Mouse (Mus musculus): ENCODE measurements around the gene Zfp658.

The Zfp658 gene

DNA sequence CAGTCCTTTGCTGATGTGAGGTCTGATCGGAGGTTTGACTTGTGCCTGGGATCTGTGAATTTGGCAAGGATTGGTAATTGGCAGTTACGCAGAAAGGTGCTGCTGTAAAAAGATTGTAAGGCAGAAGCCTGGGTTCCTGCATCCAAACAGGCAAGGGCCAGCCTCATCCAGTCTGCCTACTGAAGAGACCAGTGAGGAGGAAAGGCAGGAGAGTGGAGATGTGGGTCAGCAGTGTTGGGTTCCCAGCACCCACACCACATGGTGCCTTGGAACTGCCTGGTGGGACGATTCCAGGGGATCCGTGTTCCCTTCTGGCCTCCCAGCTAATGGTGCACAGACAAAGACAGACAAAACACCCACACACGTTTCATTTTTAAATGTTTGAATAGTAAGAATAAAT is 18.5 kb downstream of the Zfp658 start:
- in situ Hi-C loops (cut with MboI) = no loop called here

DNA sequence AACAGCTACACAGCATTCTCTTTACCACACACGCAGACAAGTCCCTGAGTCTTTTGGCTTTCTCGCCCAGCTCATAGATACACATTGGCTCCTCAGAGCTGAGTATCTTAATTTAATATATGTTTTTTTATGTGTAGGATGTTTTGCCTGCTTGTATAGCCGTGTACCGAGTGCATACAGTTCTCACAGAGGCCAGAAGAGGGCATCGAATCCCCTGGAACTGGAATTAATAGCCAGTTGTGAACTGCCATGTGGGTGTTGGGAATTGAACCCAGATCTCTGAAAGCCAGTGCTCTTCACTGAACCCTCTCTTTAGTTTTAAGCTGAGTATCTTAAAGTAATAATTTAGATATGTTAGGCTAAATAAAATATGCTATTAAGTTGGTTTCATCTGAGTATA is 22.7 kb downstream of the Zfp658 start:
- in situ Hi-C loops (cut with MboI) = no loop called here

DNA sequence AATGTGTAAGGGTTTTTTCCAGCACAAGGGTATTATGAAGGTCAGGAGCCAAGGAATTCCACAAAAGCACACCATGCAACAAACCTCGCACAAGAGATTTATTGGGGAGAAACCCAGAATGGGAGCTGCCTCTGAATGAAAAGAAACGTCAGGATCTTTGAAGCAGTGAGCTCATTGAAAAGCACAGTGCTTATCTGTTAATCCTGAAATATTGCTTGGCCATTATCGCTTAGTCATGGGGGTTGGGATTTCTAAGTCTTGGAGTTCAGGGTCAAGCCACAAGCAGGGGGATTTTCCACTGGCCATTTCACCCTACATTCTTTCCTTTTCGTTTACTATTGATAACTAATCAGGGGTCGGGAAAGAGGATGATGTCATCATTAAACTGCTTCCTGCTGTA is 39.8 kb downstream of the Zfp658 start:
- in situ Hi-C loops (cut with MboI) = no loop called here

DNA sequence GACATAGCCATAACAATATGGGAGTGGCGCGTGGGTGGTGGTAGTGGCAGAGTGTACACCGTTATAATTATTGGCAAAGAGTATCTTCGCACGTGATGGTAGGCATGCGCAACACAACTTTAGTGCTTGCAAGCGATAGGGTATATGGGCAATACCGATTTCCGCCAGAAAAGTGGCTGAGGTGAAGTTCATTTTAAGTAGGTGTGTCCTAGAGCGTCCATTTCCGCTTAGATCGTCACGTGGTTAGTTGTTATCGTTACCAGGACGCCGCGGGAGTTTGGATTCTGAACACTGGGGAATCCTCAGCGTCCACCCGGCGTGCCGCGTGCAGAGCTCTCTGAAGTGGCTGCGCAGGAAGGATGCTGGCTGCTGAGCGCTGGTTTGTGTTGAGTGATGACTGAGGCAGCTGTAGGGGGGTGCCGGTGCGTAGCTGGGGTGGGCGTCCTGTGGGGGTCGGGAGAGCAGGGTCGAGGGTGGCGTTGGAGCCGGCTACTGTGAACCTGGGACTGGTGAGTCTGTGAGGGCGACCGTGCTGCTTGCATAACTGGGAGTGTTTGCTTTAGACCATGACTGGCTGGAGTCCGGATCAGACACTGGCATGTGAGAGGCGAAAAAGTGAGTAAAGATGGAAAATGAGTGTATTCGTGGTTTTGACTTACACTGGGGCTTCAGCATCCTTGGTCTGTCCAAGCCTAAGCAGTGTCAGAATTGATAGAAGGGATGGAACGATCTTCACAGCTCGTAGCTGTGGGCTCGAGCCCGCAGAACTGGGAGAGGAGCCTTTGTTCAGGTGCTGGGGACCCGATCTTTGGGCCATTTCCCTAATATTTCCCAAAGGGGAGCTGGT is 45.1 kb downstream of the Zfp658 start, which contains the start of gene Zfp819:
TSS of gene Zfp819 (plus strand) at position 274 of the 847 bp plus-strand sequence.
- in situ Hi-C loops (cut with MboI) = no loop called here

DNA sequence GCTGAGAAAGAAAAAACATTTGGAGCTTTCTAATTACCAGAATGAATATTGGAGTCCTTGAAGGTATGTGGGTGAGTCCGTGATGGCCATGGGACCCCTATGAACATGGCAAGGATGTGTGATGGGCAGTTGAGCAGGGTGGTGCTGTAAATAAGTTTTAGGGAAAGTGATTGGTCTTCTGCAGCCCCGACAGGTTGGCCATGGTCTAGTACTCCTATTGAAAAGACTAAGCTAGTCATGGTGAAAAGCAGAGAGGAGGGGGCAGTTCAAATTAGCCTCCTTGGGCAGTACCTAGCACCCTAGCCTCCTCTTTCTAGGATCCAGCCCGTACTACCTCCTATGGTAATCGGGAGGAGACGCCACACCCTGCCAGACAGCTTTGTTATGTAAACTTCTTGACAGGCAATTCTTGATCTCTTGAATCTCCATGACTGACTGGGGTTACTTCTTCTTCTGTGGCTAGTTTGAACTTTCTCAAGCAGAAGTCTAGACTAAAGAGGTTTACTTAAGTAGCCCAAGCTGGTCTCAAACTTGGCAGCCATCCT is 45.8 kb downstream of the Zfp658 start:
- in situ Hi-C loops (cut with MboI) = no loop called here

DNA sequence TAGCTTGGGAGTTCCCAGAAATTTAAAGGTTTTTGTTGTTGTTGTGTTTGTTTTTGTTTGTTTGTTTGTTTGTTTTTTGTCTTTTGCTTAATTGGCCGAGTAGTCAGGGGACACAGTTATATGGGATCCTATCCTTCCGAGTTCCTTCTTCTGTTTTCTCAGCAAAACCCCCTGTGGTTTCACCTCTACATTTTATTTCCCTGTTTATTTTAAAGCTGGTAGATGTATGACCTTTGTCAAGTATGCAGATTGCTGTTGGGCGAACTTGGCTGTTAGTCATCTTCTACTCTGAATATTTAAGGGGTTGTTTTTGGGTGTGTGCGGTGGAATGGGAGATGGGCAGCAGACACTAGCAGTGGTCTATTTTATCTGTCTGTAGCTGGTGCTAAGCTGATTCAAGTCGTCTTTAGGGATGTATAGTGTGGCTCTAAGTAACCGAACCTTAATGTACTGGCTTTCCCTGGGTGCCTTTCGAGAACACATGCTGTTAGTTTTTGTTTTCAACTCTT is 46.3 kb downstream of the Zfp658 start:
- in situ Hi-C loops (cut with MboI) = no loop called here

DNA sequence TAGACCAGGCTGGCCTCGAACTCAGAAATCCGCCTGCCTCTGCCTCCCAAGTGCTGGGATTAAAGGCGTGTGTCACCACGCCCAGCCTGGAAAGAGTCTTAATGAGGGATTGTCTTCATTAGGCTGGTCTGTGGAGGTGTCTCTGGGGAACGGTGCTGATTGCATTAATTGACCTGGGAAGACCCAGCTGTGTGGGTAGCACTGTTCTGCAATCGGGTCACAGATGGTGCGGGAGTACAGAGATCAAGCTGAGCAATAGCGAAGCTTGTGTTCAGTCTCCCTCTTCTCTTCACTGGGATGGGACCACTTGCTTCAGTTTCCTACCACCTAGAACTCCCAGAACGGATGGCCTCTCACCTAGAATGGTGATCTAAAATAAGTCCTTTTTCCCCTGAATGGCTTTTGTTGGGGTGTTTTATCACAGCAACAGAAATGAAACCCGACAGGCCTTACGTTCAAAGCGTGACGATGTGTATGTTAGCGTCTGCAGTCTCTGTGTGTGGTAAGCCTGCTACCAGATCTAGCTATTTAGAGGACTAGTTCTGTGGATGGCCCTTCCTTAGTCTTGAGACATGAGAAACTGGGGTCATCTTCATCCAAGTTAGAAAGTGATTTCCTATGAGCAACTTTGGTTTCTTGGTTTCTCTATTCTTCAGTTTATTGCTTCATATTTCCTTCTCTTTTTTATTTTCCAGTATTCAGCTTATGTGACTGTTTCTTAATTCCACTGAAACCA is 51.9 kb downstream of the Zfp658 start:
- in situ Hi-C loops (cut with MboI) = no loop called here

DNA sequence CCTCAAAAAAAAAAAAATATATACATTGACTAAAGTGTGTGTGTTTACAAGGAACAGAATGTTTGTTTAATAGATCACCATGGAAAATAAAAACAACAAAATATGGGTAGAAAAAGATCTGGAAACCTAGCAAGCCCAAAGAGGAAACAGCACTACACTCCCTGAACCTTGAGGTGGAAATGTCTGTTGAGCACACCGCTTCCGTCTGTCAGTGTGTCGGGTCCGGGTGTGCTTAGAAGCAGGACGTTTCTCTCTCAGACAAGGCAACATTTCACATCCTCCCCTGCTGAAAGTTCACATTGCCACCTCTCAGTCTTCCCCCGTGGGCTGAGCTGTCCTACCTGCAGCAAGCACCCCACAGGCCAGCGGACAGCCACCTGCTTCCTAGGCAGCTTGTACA is 60.9 kb downstream of the Zfp658 start:
- in situ Hi-C loops (cut with MboI) = no loop called here

DNA sequence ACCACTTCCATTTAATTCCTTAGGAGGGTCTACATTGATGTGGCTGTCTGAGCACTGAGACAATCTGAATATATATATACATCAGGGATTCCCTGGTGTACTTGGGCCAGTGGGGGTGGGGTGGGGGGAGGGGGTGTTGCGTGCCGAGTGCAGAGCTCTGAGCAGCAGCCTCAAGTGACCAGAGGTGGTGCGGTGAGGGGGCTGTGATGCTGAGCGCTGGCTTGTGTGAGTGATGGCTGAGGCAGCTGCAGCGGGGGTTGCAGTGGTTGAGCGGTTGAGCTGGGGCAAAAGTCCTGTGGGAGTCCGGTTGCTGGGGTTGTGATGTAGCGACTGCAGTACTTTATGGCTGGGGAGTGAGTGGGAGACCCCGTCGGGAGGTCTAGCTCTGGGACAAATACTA is 61.8 kb downstream of the Zfp658 start:
- in situ Hi-C loops (cut with MboI) = no loop called here
